ENCODE assay signal across 14 mouse cellular contexts in the genomic region with DNA sequence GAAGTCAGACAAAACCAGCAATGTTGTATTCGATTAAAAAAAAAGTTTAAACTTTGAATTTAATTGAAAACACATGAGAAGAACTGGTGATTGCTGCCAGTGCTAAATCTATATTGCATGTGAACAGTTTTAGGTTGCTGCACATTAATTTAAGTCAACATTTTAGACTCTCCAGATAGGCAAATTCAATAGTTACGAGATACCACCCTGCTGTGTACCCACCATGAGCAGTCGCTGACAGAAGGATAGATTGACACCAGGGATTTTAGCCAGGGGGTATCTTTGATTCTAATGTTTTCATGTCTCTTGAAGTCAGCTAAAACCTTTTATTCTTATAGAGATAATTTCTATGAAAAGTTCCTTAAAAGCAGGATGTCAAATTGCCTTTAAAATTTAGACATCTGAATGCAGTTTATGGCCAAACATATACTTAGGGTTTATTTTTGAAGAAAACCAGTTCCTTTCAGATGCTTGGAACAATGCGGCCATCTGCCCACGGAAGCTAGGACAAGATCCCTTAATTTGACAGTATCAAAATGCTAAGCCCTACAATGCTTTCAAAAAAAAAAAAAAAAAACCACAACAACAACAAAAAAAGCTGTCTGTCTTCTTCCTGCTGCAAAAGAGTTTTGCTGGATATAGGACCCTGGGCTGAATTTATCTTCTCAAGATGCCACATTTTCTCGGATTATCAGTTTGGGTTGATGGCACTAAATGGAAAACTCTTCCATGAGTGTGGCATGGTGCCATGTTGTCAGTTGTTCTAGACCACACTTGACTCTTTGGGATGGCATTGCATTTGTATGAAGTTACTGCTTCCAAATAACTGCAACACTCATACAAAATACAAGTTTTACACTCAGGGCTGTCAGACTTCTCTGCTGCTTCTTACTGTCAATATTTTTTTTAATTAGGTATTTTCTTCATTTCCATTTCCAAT.
"Had no signal": no experiment of that assay in that cellular context is flagged by ENCODE, and none has a peak within 500 bp of the region (broad histone marks: within the 10 kb centered on the region; RNA-seq: fewer than 3 reads in every experiment).

No protein-coding gene starts in this region.

- H3K9me3 ChIP-seq: kidney, embryonic 15.5 days; limb, embryonic 15.5 days; liver, embryonic 13.5 days; lung, embryonic 15.5 days; megakaryocyte, embryonic 14.5 days; midbrain, embryonic 15.5 days; neural tube, embryonic 12.5 days had no signal

- H3K4me1 ChIP-seq: kidney, embryonic 15.5 days; liver, embryonic 13.5 days; lung, embryonic 15.5 days; megakaryocyte, embryonic 14.5 days; neural tube, embryonic 12.5 days had no signal

- H3K9ac ChIP-seq: kidney, embryonic 15.5 days; limb, embryonic 15.5 days; liver, embryonic 13.5 days; liver, postnatal 0 days; lung, embryonic 15.5 days; midbrain, embryonic 15.5 days; neural tube, embryonic 12.5 days had no signal

- H3K4me3 ChIP-seq: kidney, embryonic 15.5 days; limb, embryonic 15.5 days; liver, embryonic 13.5 days; lung, embryonic 15.5 days; megakaryocyte, embryonic 14.5 days; midbrain, embryonic 15.5 days; neural tube, embryonic 12.5 days had no signal

- ATAC-seq: liver, postnatal 0 days had no signal

- H3K27ac ChIP-seq: kidney, embryonic 15.5 days; limb, embryonic 15.5 days; liver, embryonic 13.5 days; lung, embryonic 15.5 days; macrophage; midbrain, embryonic 15.5 days; neural tube, embryonic 12.5 days had no signal

- H3K36me3 ChIP-seq: kidney, embryonic 15.5 days; limb, embryonic 15.5 days; liver, embryonic 13.5 days; lung, embryonic 15.5 days; midbrain, embryonic 15.5 days; neural tube, embryonic 12.5 days had no signal

- H3K4me2 ChIP-seq: kidney, embryonic 15.5 days; limb, embryonic 15.5 days; liver, embryonic 13.5 days; lung, embryonic 15.5 days; midbrain, embryonic 11.5 days; midbrain, embryonic 15.5 days; neural tube, embryonic 12.5 days had no signal

- DNase-seq: kidney, postnatal 14 days; layer of hippocampus, postnatal 36 days; liver, embryonic 13.5 days; liver, postnatal 0 days; lung, postnatal 14 days; thymus, postnatal 36 days had no signal

- H3K27me3 ChIP-seq: kidney, embryonic 15.5 days; limb, embryonic 15.5 days; liver, embryonic 13.5 days; lung, embryonic 15.5 days; megakaryocyte, embryonic 14.5 days; midbrain, embryonic 15.5 days; neural tube, embryonic 12.5 days had no signal
